Mouse (Mus musculus) left cerebral cortex, adult 18-20 months (tissue): ENCODE measurements around the gene Prom1. TPM values are rescaled to one million over a fixed set of nuclear protein-coding genes. Genes with fewer than 3 reads are reported as not detected.

Experiments used
- DNase-seq, 2 experiments: peaks; one replicate each; pipeline ENCODE4 v3.0.0; 2021 to 2022; ENCODE audit warnings: low spot score in 2 of 2, mixed read lengths in 1 of 2
- total RNA-seq, 2 experiments: library from RNA; stranded (reverse); gene quantifications; 2 replicates each; pipeline ENCODE4 v1.2.3; 2021

The Prom1 gene
- total RNA-seq, 2 experiments from 2014 or later, result 9.5 to 14.3 TPM

- DNase-seq, result no peak
These were observed 16.0 kb downstream of the Prom1 start for GRCm38 (mm10) chr5:44085871-44086270.

- DNase-seq, result no peak
These were observed 20.7 kb downstream of the Prom1 start for GRCm38 (mm10) chr5:44081108-44081507.

- no peak for DNase-seq
These were observed 21.4 kb downstream of the Prom1 start for GRCm38 (mm10) chr5:44080276-44081054.

DNA sequence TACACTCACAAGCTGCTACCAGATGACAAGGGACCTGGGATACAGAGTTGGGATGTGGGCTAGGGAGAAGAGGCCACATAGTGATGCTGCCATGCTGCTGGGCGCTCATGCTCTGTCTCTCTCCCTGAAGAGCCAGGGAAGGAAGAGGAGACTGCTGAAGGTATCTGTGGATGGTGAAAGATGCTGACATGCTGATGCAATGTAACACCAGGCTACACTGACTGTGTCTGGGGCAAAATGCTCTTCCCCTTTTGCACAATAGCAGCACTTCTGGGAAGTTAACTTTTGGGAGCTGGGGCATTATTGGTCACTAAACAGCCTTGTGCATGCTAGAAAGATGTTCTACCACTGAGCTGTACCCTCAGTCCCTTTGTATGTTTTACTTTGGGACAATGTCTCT is 26.4 kb downstream of the Prom1 start:
- DNase-seq, result no peak

- no peak for DNase-seq
These were observed 28.2 kb downstream of the Prom1 start for GRCm38 (mm10) chr5:44073634-44074033.

GRCm38 (mm10) chr5:44070529-44071133 is 31.2 kb downstream of the Prom1 start:
- DNase-seq, result no peak

DNA sequence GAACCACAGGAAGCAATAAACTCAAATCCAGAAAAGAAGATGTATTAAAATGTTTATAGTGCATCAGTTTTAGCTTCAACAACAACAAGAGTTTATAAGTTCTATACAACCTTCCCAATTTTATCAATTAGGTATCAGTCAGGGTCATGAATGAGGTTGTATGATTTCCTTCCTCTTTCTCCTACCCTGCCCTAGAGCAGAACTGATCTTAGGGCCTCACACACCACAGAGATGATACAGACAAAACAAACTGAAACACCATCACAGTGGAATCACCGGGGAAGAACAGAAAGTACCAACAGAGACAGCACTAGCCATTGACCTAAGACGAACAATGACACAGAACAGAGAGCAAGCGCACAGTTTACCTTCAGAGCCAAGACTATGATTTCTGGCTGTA is 43.6 kb downstream of the Prom1 start:
- DNase-seq, result no peak

DNA sequence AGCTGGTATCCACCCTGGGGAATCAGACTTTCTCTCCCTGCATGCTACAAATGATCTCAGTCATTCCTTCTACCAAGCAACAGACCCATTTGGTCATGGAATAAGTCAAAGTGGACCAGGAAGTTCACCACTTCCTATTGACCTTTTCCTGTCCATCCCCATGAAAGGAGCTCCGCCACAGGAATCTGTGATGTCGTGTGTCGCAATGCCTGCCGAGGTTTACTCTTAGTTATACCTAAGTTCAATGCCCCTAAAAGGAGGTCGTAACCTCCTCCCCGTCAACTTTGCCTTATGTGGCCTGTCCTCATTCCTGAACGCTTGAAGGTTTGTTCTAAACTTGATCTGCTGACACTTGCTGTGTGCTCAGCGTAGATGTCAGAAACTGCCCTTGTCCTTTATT is 51.6 kb downstream of the Prom1 start:
- DNase-seq, result no peak

DNA sequence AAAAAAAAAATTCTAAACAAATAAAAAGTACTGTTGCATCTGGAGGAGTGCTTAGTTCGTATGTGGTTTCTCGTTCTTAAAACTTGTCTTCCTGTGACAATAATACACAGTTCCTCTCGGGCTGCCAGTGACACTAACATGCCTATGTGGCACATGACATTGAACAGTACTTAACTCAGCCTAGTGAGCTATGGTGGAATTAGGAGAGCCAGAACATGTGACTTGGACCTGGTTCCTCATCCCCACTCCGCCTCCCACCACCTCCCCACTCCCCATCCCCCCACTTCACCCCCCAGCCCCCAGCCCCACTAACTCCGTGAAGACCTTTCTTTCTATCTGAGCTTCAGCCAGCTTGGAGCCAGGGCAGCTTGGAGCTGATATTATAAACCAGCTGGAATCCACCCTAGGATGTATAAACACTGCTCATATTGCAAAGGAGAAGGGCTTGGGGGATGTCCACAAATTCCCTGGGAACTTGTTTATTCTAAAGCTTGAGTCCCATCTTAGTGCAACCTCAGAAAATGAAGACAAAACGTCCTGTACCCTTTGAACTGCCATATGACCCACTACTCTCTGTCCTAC is 52.3 kb downstream of the Prom1 start:
- DNase-seq, result no peak

GRCm38 (mm10) chr5:44048568-44049363 is 53.1 kb downstream of the Prom1 start:
- DNase-seq, result no peak

GRCm38 (mm10) chr5:44041725-44042124 is 60.1 kb downstream of the Prom1 start:
- no peak for DNase-seq

DNA sequence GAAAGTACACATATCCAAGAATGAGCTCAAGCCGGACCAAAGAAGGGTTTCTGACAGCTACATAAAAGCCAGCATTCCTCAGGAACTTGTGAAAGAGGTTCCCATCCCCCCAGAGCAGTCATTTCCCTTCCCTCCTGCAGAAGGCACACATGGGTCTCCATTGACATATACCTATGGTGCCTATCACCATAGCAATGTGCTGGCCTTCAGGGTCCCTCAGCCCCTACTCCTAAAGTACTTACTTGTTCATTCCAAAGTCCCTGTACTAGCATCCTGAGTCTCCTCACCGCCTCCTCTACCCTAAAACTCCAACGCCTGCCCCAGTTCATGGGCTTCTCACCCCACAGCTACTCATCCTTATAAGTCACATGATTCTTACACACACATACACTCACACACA is 60.8 kb downstream of the Prom1 start:
- no peak for DNase-seq

GRCm38 (mm10) chr5:43998295-43998989 is 103.4 kb downstream of the Prom1 start:
- DNase-seq, result no peak

DNA sequence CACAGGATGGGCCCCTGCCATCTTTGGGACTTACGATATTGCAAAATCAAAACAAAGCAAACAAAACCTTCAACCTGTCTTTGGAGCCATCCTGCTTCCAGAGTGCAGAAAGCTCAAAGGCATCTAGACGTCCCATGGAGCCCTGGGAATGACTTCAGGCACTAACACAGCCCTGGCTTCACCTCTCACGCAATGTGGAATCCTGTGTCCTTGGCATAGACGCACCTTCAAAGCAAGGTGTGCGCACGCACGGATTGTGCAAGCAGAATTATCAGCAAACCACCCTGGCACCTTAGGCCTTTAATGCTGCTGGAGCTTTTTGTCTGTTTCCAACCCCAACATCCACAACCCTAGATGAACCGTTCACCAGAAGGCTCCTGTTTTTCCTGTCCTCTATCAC is 104.2 kb downstream of the Prom1 start:
- DNase-seq, result no peak

DNA sequence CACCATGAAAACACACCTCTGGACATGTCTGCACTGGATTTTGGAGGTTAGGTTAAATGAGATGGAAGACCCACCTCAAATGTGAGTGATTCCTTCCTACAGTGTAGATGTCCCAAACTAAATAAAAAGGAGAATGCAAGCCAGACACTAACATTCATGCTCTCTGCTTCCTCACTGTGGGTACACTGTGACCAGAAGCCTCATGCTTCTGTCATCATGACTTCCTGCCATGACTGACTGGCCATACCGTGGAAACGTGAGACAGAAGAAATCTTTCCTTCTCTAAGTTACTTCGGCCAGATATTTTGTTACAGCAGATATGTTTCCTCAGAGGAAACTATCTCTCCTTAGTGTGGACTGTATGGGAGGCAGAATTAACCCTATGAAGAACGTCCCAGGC is 105.7 kb downstream of the Prom1 start:
- DNase-seq, result no peak

GRCm38 (mm10) chr5:43994981-43995380 is 106.9 kb downstream of the Prom1 start:
- DNase-seq, result no peak

GRCm38 (mm10) chr5:43990316-43990715 is 111.5 kb downstream of the Prom1 start:
- DNase-seq, result peak; percentile 13 to 37

DNA sequence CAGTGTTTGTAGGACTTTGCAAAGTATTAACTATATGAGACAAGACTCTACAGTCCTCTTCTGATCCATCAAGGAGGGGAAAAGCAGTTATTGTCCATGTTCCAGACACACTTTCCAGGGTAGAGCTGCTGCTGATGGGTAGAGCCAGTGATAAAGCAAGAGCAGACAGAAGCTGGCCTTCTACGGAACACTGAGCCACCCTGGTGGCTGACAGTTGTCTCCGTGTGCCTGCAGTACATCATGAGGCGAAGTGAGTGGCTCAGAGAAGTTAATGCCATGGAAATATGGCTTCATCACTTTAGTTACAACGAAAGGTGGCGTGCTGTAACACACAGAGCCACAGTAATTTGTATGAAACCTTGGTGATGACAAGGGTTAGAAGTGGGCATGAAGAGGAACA is 112.8 kb downstream of the Prom1 start:
- no peak for DNase-seq

GRCm38 (mm10) chr5:43986212-43986611 is 115.6 kb downstream of the Prom1 start:
- no peak for DNase-seq

DNA sequence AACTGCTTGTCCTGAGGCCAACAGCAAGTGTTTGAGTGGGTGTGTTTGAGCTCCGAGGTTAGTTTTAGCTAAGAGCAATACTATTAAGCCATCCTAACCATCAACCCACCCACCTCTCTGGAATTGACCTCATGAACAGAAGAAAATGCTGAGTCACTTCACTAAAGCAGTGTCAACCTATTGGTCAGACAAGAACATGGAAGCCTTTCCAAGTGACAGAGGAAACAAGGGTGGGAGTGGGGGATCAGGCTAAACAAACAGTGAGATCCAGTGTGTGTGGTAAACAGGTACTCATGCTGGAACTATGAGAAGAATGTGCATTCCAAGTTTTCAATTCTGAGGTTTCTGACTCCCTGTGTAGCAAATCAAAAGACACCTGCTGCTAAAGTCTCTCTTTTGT is 118.9 kb downstream of the Prom1 start:
- DNase-seq, result no peak

DNA sequence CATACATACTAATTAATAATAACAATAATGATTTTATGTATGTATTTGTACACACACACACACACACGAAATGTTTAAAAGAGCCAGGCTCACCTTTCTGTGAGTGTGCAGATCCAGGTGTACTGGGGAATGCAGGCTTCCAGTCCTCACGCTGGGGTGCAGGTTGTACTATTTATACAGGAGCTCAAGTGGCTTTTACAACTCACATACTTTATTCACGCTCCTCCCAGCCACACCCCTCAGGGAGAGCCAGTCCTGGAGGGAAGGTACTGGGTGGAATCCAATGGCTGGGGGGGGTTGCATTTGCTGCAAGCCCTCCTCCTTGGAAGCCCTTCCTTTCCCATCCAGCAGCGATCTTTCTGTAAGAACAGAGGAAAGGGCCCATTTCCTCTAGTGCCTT is 120.2 kb downstream of the Prom1 start, which contains the start of gene Fgfbp1:
Gene Fgfbp1, minus strand, starts transcription at position 160 of the 400 bp plus-strand sequence.
- DNase-seq, result no peak
